ENCODE assay signal across 9 mouse cellular contexts in genomic region chr12:11350895-11351294, GRCm38 (mm10).
DNase-seq lines count a peak whose midpoint lies in the region; ATAC-seq and TF ChIP-seq lines count a peak whose summit lies in the region.
"Had no signal": no experiment of that assay in that cellular context is flagged by ENCODE, and none has a peak within 500 bp of the region (broad histone marks: within the 10 kb centered on the region; RNA-seq: fewer than 3 reads in every experiment).

No protein-coding gene starts in this region.

- no peaks in the 10 kb centered on the region for H3K27me3 ChIP-seq in E14TG2a.4 (ENCODE audit: insufficient read depth, low read length)
- H3K27me3 ChIP-seq in embryonic facial prominence, embryonic 14.5 days (replicated peaks; ENCODE audit: control insufficient read depth, insufficient read depth, low read length) = no peaks in the 10 kb centered on the region
- H3K27me3 ChIP-seq: heart, embryonic 13.5 days had no signal

- no peaks in the 10 kb centered on the region for H3K36me3 ChIP-seq in E14TG2a.4 (ENCODE audit: insufficient read depth, low read length)
- no peaks in the 10 kb centered on the region for H3K36me3 ChIP-seq in embryonic facial prominence, embryonic 14.5 days (ENCODE audit: control insufficient read depth, insufficient read depth, low read length)
- H3K36me3 ChIP-seq: heart, embryonic 13.5 days had no signal

- no peak overlapping the region for H3K9ac ChIP-seq in embryonic facial prominence, embryonic 14.5 days (ENCODE audit: low read depth, low read length)
- H3K9ac ChIP-seq: heart, embryonic 13.5 days had no signal

- ATAC-seq in embryonic facial prominence, embryonic 14.5 days (ENCODE audit: low read depth) = peak; percentile 31; the same call in 1 of the 2 replicates

- H3K4me3 ChIP-seq in E14TG2a.4 (replicated peaks; ENCODE audit: low read length) = no peak overlapping the region
- H3K4me3 ChIP-seq in embryonic facial prominence, embryonic 14.5 days (ENCODE audit: low read depth, low read length) = no peak overlapping the region
- H3K4me3 ChIP-seq: heart, embryonic 13.5 days had no signal

- no peaks in the 10 kb centered on the region for H3K9me3 ChIP-seq in E14TG2a.4 (ENCODE audit: low read length)
- H3K9me3 ChIP-seq in embryonic facial prominence, embryonic 14.5 days (ENCODE audit: control insufficient read depth, low read length) = no peaks in the 10 kb centered on the region
- H3K9me3 ChIP-seq: heart, embryonic 13.5 days had no signal

- WGBS in embryonic facial prominence, embryonic 14.5 days = 30% methylated on average over 5 of the region's 5 CpGs

- intact Hi-C loops in heart, postnatal 14 days (cut with DNase I) = loop anchor here (2.0 to 5.0 kb wide), 2 partner anchors 86 to 796 kb away; partner anchors contain the start of gene Vsnl1

- no peaks in the 10 kb centered on the region for H3K4me1 ChIP-seq in E14TG2a.4 (replicated peaks; ENCODE audit: low read depth, low read length)
- no peaks in the 10 kb centered on the region for H3K4me1 ChIP-seq in embryonic facial prominence, embryonic 14.5 days (ENCODE audit: control insufficient read depth, insufficient read depth, low read length)
- H3K4me1 ChIP-seq: heart, embryonic 13.5 days had no signal

- peak; percentile 66 for TF ChIP-seq CTCF in E14TG2a.4 (conservative IDR thresholded peaks at IDR 0.05; ENCODE audit: low read length)

- H3K4me2 ChIP-seq in embryonic facial prominence, embryonic 14.5 days (ENCODE audit: low read depth, low read length) = no peak overlapping the region
- H3K4me2 ChIP-seq: heart, embryonic 13.5 days had no signal

- peak; percentile 87 to 89 for DNase-seq in adrenal gland, postnatal 36 days
- DNase-seq in embryonic facial prominence, embryonic 14.5 days (ENCODE audit: low spot score) = peak; percentile 89
- peak; percentile 69 to 79 for DNase-seq in heart, postnatal 14 days
- peak; percentile 54 to 92 for DNase-seq in layer of hippocampus, adult 18-20 months (ENCODE audit: low spot score in 2 of 2)
- DNase-seq in lung, postnatal 10 days = peak; percentile 88
- peak; percentile 80 for DNase-seq in right cerebral cortex, adult 18-20 months
- peak; percentile 38 to 80 for DNase-seq in urinary bladder, postnatal 4 days (ENCODE audit: low spot score in 2 of 2)

- H3K27ac ChIP-seq in embryonic facial prominence, embryonic 14.5 days (replicated peaks; ENCODE audit: low read depth, low read length) = no peak overlapping the region
- H3K27ac ChIP-seq: heart, embryonic 13.5 days had no signal
